ENCODE assay signal across 23 mouse cellular contexts in genomic region chr5:103193700-103194099, GRCm38 (mm10). TPM values are rescaled to one million over a fixed set of nuclear protein-coding genes. Genes with fewer than 3 reads are reported as not detected.
DNase-seq lines count a peak whose midpoint lies in the region; ATAC-seq and TF ChIP-seq lines count a peak whose summit lies in the region.
"Had no signal": no experiment of that assay in that cellular context is flagged by ENCODE, and none has a peak within 500 bp of the region (broad histone marks: within the 10 kb centered on the region; RNA-seq: fewer than 3 reads in every experiment).

No protein-coding gene starts in this region.

- no peaks in the 10 kb centered on the region for H3K9me3 ChIP-seq in intestine, embryonic 15.5 days
- H3K9me3 ChIP-seq in heart, embryonic 10.5 days, result no peaks in the 10 kb centered on the region
- H3K9me3 ChIP-seq: embryonic facial prominence, embryonic 10.5 days; heart, embryonic 12.5 days; neural tube, embryonic 12.5 days had no signal

- peak; percentile 10 for DNase-seq in kidney, adult 2 months
- no peak for DNase-seq in kidney, postnatal 14 days
- peak; percentile 2 for DNase-seq in lung, postnatal 36 days
- no peak for DNase-seq in lung, postnatal 14 days
- DNase-seq in adrenal gland, postnatal 4 days (ENCODE audit: low spot score in 2 of 2), result no peak
- no peak for DNase-seq in heart, embryonic 10.5 days (ENCODE audit: low spot score)
- DNase-seq: B cell, adult 2 months; cerebellum, adult 8-10 months; gastrocnemius, adult 2 months; heart, postnatal 14 days; kidney, postnatal 10 days; lung, postnatal 4 days; thymus, adult 18-20 months; thymus, postnatal 4 days had no signal

- TF ChIP-seq POLR2A in kidney, adult 2 months (IDR thresholded peaks at IDR 0.05; ENCODE audit: low read depth, low read length), result no peak

- no peaks in the 10 kb centered on the region for H3K36me3 ChIP-seq in kidney, adult 2 months (ENCODE audit: control insufficient read depth, insufficient read depth, low read length)
- no peaks in the 10 kb centered on the region for H3K36me3 ChIP-seq in intestine, embryonic 15.5 days
- H3K36me3 ChIP-seq in heart, embryonic 10.5 days, result no peaks in the 10 kb centered on the region
- H3K36me3 ChIP-seq: embryonic facial prominence, embryonic 10.5 days; heart, embryonic 12.5 days; neural tube, embryonic 12.5 days had no signal

- TF ChIP-seq CTCF in kidney, adult 2 months (conservative IDR thresholded peaks at IDR 0.05; ENCODE audit: insufficient read depth, insufficient read length, low read depth, low read length), result no peak

- no peak overlapping the region for H3K4me2 ChIP-seq in intestine, embryonic 15.5 days (replicated peaks)
- H3K4me2 ChIP-seq: heart, embryonic 12.5 days; neural tube, embryonic 12.5 days had no signal

- no peak overlapping the region for H3K4me3 ChIP-seq in kidney, adult 2 months (ENCODE audit: insufficient read depth, low read depth, low read length)
- no peak overlapping the region for H3K4me3 ChIP-seq in intestine, embryonic 15.5 days (replicated peaks)
- no peak overlapping the region for H3K4me3 ChIP-seq in heart, embryonic 10.5 days
- H3K4me3 ChIP-seq: embryonic facial prominence, embryonic 10.5 days; gastrocnemius, adult 2 months; heart, embryonic 12.5 days; left cerebral cortex, adult 2 months; neural tube, embryonic 12.5 days had no signal

- 39% methylated on average over 3 of the region's 3 CpGs for WGBS in kidney, adult 2 months
- WGBS in intestine, embryonic 15.5 days, result 39% methylated on average over 3 of the region's 3 CpGs
- WGBS in heart, embryonic 10.5 days, result 67% methylated on average over 3 of the region's 3 CpGs

- H3K27ac ChIP-seq in kidney, adult 2 months (ENCODE audit: insufficient read depth, low read depth, low read length), result no peak overlapping the region
- no peak overlapping the region for H3K27ac ChIP-seq in intestine, embryonic 15.5 days
- no peak overlapping the region for H3K27ac ChIP-seq in heart, embryonic 10.5 days
- H3K27ac ChIP-seq: embryonic facial prominence, embryonic 10.5 days; gastrocnemius, adult 2 months; liver, embryonic 14.5 days; neural tube, embryonic 12.5 days had no signal

- no peak overlapping the region for H3K9ac ChIP-seq in intestine, embryonic 15.5 days
- H3K9ac ChIP-seq: heart, embryonic 12.5 days; liver, embryonic 14.5 days; neural tube, embryonic 12.5 days had no signal

- peak; percentile 59 for ATAC-seq in intestine, embryonic 15.5 days
- ATAC-seq: inflammation-experienced regulatory T-cells, adult 6 months had no signal

- no peaks in the 10 kb centered on the region for H3K27me3 ChIP-seq in kidney, adult 2 months (replicated peaks; ENCODE audit: control insufficient read depth, insufficient read depth, low read length)
- H3K27me3 ChIP-seq in intestine, embryonic 15.5 days (replicated peaks), result no peaks in the 10 kb centered on the region
- no peaks in the 10 kb centered on the region for H3K27me3 ChIP-seq in heart, embryonic 10.5 days (ENCODE audit: insufficient read depth, poor library complexity, severe bottlenecking)
- H3K27me3 ChIP-seq: heart, embryonic 12.5 days; neural tube, embryonic 12.5 days had no signal

- no peaks in the 10 kb centered on the region for H3K4me1 ChIP-seq in kidney, adult 2 months (ENCODE audit: control insufficient read depth, insufficient read depth, low read length)
- no peaks in the 10 kb centered on the region for H3K4me1 ChIP-seq in intestine, embryonic 15.5 days (replicated peaks)
- H3K4me1 ChIP-seq in heart, embryonic 10.5 days, result peaks cover 5% of the 10 kb centered on the region
- H3K4me1 ChIP-seq: embryonic facial prominence, embryonic 10.5 days had no signal

RNA-seq across cellular contexts. Expression of gene Mapk10, which starts 17.4 kb away (rescaled TPM):
- 0.45 and 1.5 TPM in 2 replicates for polyA plus RNA-seq in kidney, adult 2 months (2012; rRNA removed)
- polyA plus RNA-seq in intestine, embryonic 15.5 days (2015; fragmentation: Nextera tagmentation; extraction: Ambion mirVana), result 6.5 and 7.0 TPM in 2 replicates
- total RNA-seq in adrenal gland, postnatal 4 days (2021), result 10 to 100 TPM; 14.5 to 18.6 TPM
- 0.10 and 0.29 TPM in 2 replicates for polyA plus RNA-seq in heart, embryonic 10.5 days (2016; fragmentation: Nextera tagmentation; extraction: Ambion mirVana)
- total RNA-seq: common myeloid progenitor, adult 5-6 weeks; granulocyte monocyte progenitor cell, adult 5-6 weeks had no signal
- polyA plus RNA-seq: inflammation-experienced regulatory T-cells, adult 6 months had no signal

Comparison
In these comparisons a context has a peak if more than half of its experiments do, and no peak if none do; other contexts are left out.
1. DNase-seq: peak in kidney, adult 2 months (single experiment) and lung, postnatal 36 days (single experiment); none in kidney, postnatal 14 days (single experiment), lung, postnatal 14 days (single experiment), adrenal gland, postnatal 4 days (0 of 2) and heart, embryonic 10.5 days (single experiment).